Mouse (Mus musculus): ENCODE results near the gene Tab1. TPM values are rescaled to one million over a fixed set of nuclear protein-coding genes. Genes with fewer than 3 reads are reported as not detected.
A peak's percentile ranks its signal among the peaks of the same experiment; 100 is the strongest.

The Tab1 gene
- total and polyA plus RNA-seq, 2 experiments from 2014 or later: 29.1 to 37.3 TPM

DNA sequence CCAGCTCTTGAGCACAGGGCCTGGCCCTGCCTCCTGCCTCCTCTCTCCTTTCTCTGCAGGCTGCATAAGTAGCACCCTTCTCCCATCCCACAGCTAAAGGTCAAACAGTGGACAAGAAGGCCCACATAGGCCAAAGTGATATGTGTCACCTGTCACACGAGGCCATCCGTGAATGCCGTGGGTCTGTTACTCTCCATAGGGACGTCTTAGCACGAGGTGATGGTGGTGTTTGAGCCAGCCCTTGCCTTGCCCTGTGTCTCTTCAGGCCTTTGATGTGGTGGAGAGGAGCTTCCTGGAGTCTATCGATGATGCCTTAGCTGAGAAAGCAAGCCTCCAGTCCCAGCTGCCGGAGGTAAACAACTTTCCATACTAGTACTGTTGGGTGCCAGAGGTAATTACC lies 16.6 kb downstream of the Tab1 start:
- Histone ChIP-seq H3K4me2 (ENCODE audit: low read depth, low read length) (no peak overlapping the region), H3K4me3 (ENCODE audit: low read depth, low read length) (no peak overlapping the region), H3K4me1 (ENCODE audit: control insufficient read depth, insufficient read depth) (peaks cover 30% of the 10 kb centered on the region), H3K9ac (replicated peaks; ENCODE audit: low read depth, low read length) (peak overlapping the region; percentile 20; the same call in 1 of the 2 replicates), H3K27me3 (ENCODE audit: control insufficient read depth, insufficient read depth, low read length) (no peaks in the 10 kb centered on the region), H3K36me3 (replicated peaks; ENCODE audit: control insufficient read depth, insufficient read depth, low read length) (peaks cover 52% of the 10 kb centered on the region), H3K9me3 (replicated peaks; ENCODE audit: control insufficient read depth, low read length) (no peaks in the 10 kb centered on the region), H3K27ac (ENCODE audit: low read depth) (peak overlapping the region; percentile 23; the same call in 1 of the 2 replicates)
- DNase-seq (ENCODE audit: low spot score): no peak
- TF ChIP-seq CTCF (IDR thresholded peaks at IDR 0.05; ENCODE audit: low read depth) (no peak), EP300 (IDR thresholded peaks at IDR 0.05; ENCODE audit: low read depth) (no peak)
- no peak for ATAC-seq (ENCODE audit: insufficient read depth, low read depth)
- WGBS: 88% methylated on average over 7 of the region's 7 CpGs

DNA sequence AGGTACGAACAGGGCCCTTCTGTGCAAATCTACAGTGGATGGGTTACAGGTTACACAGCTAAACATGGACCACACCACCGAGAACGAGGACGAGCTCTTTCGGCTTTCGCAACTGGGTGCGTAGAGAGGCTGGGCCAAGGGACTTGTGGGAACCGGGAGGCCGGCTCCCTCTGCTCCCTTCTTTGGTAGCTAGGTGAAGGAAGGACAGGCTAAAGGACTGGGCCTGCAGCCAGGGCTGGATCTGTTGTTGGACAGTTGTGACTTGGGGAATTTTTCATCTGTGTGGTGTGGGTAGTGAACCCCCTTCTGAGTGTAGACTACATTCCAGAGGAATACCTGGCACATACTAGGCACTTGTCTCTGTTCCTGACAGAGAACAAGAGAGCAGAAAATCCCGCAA lies 19.7 kb downstream of the Tab1 start:
- Histone ChIP-seq H3K4me1 (ENCODE audit: control insufficient read depth, insufficient read depth) (peaks cover 23% of the 10 kb centered on the region), H3K27ac (ENCODE audit: low read depth) (peak overlapping the region; percentile 84), H3K9me3 (replicated peaks; ENCODE audit: control insufficient read depth, low read length) (no peaks in the 10 kb centered on the region), H3K9ac (replicated peaks; ENCODE audit: low read depth, low read length) (peak overlapping the region; percentile 25; the same call in 1 of the 2 replicates), H3K36me3 (replicated peaks; ENCODE audit: control insufficient read depth, insufficient read depth, low read length) (peaks cover 81% of the 10 kb centered on the region), H3K27me3 (ENCODE audit: control insufficient read depth, insufficient read depth, low read length) (no peaks in the 10 kb centered on the region), H3K4me3 (ENCODE audit: low read depth, low read length) (no peak overlapping the region), H3K4me2 (ENCODE audit: low read depth, low read length) (no peak overlapping the region)
- DNase-seq (ENCODE audit: low spot score): peak; percentile 60
- peak; percentile 87 for ATAC-seq (ENCODE audit: insufficient read depth, low read depth)
- 52% methylated on average over 10 of the region's 10 CpGs for WGBS
- TF ChIP-seq CTCF (IDR thresholded peaks at IDR 0.05; ENCODE audit: low read depth) (no peak), EP300 (IDR thresholded peaks at IDR 0.05; ENCODE audit: low read depth) (no peak)

DNA sequence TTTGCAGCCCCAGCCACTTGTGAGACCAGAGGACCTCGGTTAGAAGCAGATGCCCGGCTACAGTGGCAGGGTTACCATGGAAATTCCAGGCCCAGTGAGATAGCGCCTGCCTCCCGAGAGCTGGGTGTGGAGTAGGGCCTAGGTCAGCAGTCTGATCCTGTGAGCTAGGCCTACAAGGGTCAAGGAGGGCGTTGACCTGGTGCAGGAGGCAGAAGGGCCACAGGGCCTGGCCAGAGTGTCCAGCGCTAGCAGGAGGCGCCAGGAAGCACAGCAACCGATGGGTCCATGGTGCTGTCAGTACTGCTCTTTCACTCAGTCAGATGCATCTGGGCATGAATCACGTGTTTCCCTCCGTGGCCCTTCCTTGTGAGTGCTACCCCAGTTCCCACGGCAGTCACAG lies 20.8 kb downstream of the Tab1 start:
- WGBS: 74% methylated on average over 11 of the region's 11 CpGs
- Histone ChIP-seq H3K9me3 (replicated peaks; ENCODE audit: control insufficient read depth, low read length) (no peaks in the 10 kb centered on the region), H3K27me3 (ENCODE audit: control insufficient read depth, insufficient read depth, low read length) (no peaks in the 10 kb centered on the region), H3K27ac (ENCODE audit: low read depth) (no peak overlapping the region), H3K9ac (replicated peaks; ENCODE audit: low read depth, low read length) (no peak overlapping the region), H3K4me2 (ENCODE audit: low read depth, low read length) (no peak overlapping the region), H3K36me3 (replicated peaks; ENCODE audit: control insufficient read depth, insufficient read depth, low read length) (peaks cover 92% of the 10 kb centered on the region), H3K4me1 (ENCODE audit: control insufficient read depth, insufficient read depth) (peaks cover 12% of the 10 kb centered on the region; the same call in 1 of the 2 replicates), H3K4me3 (ENCODE audit: low read depth, low read length) (no peak overlapping the region)
- no peak for ATAC-seq (ENCODE audit: insufficient read depth, low read depth)
- no peak for TF ChIP-seq CTCF (IDR thresholded peaks at IDR 0.05; ENCODE audit: low read depth)
- TF ChIP-seq EP300 (IDR thresholded peaks at IDR 0.05; ENCODE audit: low read depth): no peak
- DNase-seq (ENCODE audit: low spot score): no peak

DNA sequence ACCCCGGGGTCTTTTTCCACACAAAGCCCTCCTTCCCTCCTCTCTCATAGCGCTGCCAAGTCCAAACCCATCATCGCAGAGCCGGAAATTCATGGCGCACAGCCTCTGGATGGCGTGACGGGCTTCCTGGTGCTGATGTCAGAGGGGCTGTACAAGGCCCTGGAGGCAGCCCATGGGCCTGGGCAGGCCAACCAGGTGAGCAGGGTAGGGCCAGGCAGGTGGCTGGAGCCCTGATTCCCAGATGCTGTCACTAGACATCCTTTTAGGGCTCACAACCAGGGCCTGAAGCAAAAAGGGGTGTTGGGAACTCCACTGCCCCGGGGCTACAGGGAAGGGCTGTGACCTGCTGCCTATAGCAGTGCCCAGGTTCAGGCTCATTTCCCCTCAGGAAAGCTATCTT lies 22.8 kb downstream of the Tab1 start:
- Histone ChIP-seq H3K27ac (ENCODE audit: low read depth) (no peak overlapping the region), H3K4me3 (ENCODE audit: low read depth, low read length) (no peak overlapping the region), H3K36me3 (replicated peaks; ENCODE audit: control insufficient read depth, insufficient read depth, low read length) (peaks cover 94% of the 10 kb centered on the region), H3K4me2 (ENCODE audit: low read depth, low read length) (no peak overlapping the region), H3K9ac (replicated peaks; ENCODE audit: low read depth, low read length) (no peak overlapping the region), H3K27me3 (ENCODE audit: control insufficient read depth, insufficient read depth, low read length) (no peaks in the 10 kb centered on the region), H3K4me1 (ENCODE audit: control insufficient read depth, insufficient read depth) (peaks cover 12% of the 10 kb centered on the region; the same call in 1 of the 2 replicates), H3K9me3 (replicated peaks; ENCODE audit: control insufficient read depth, low read length) (no peaks in the 10 kb centered on the region)
- WGBS: 94% methylated on average over 8 of the region's 8 CpGs
- ATAC-seq (ENCODE audit: insufficient read depth, low read depth) (no peak), DNase-seq (ENCODE audit: low spot score) (no peak)
- TF ChIP-seq EP300 (IDR thresholded peaks at IDR 0.05; ENCODE audit: low read depth) (no peak), CTCF (IDR thresholded peaks at IDR 0.05; ENCODE audit: low read depth) (no peak)

DNA sequence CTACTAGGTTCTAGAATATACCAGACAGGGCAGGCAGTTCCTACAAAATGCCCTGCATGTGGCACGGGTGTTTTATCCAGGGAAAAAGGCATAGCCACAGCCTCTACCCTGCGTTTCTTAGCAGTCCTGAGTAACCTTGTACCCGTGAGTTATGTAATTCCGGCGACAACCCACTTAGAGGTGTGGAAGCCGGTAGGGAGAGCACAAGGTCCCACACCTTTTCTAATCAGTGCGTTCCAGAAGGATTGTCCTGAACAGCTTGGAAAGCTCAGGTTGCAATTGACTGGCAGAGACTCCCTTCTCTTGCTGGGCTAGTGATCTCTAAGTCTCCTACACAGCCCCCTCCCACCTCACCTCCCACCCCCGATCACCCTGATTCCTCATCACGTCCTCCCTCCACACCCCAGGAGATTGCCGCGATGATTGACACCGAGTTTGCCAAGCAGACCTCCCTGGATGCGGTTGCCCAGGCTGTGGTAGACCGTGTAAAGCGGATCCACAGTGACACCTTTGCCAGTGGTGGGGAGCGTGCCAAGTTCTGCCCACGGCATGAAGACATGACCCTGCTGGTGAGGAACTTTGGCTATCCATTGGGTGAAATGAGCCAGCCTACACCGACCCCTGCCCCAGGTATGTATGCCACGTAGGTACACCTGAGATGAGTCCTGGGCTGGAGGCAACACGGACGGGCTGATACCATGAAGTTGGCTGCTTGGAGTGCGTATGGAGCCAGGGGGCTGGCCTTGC lies 24.4 kb downstream of the Tab1 start:
- H3K36me3 ChIP-seq (replicated peaks; ENCODE audit: control insufficient read depth, insufficient read depth, low read length): peaks cover 95% of the 10 kb centered on the region
- TF ChIP-seq CTCF (IDR thresholded peaks at IDR 0.05; ENCODE audit: low read depth): no peak
- TF ChIP-seq EP300 (IDR thresholded peaks at IDR 0.05; ENCODE audit: low read depth): no peak
- H3K27ac ChIP-seq (ENCODE audit: low read depth): no peak overlapping the region
- H3K9ac ChIP-seq (replicated peaks; ENCODE audit: low read depth, low read length): no peak overlapping the region
- H3K4me1 ChIP-seq (ENCODE audit: control insufficient read depth, insufficient read depth): peaks cover 6% of the 10 kb centered on the region; the same call in 1 of the 2 replicates
- WGBS: 87% methylated on average over 22 of the region's 22 CpGs
- ATAC-seq (ENCODE audit: insufficient read depth, low read depth): no peak
- no peaks in the 10 kb centered on the region for H3K9me3 ChIP-seq (replicated peaks; ENCODE audit: control insufficient read depth, low read length)
- no peak overlapping the region for H3K4me3 ChIP-seq (ENCODE audit: low read depth, low read length)
- no peak overlapping the region for H3K4me2 ChIP-seq (ENCODE audit: low read depth, low read length)
- DNase-seq (ENCODE audit: low spot score): no peak
- H3K27me3 ChIP-seq (ENCODE audit: control insufficient read depth, insufficient read depth, low read length): no peaks in the 10 kb centered on the region
